Mouse (Mus musculus) left cerebral cortex, adult 9 months (tissue): ENCODE results near the gene Spon2.

ENCODE experiments used
- DNase-seq, 2 experiments: peaks; one replicate each; pipeline ENCODE4 v3.0.0; 2022; ENCODE audit warnings: low spot score in 2 of 2

Gene Spon2

GRCm38 (mm10) chr5:33217663-33218062 is 592 bp downstream of the Spon2 start:
- no peak for DNase-seq

GRCm38 (mm10) chr5:33214723-33215122 is 3.5 kb downstream of the Spon2 start:
- no peak for DNase-seq

- no peak for DNase-seq
Measured at GRCm38 (mm10) chr5:33211254-33211653, 7.0 kb downstream of the Spon2 start.

- no peak for DNase-seq
Measured at GRCm38 (mm10) chr5:33210515-33210914, 7.7 kb downstream of the Spon2 start.

GRCm38 (mm10) chr5:33208533-33209245 is 9.6 kb downstream of the Spon2 start:
- no peak for DNase-seq

- no peak for DNase-seq
Measured at GRCm38 (mm10) chr5:33207136-33207535, 11.1 kb downstream of the Spon2 start.

GRCm38 (mm10) chr5:33206328-33206727 is 11.9 kb downstream of the Spon2 start:
- DNase-seq = no peak

- DNase-seq = no peak
Measured at GRCm38 (mm10) chr5:33204284-33204683, 14.0 kb downstream of the Spon2 start.

- DNase-seq = peak in 1 of 2 experiments; percentile 84
Measured at GRCm38 (mm10) chr5:33203691-33204242, 14.5 kb downstream of the Spon2 start.

- DNase-seq = no peak
Measured at GRCm38 (mm10) chr5:33203171-33203565, 15.1 kb downstream of the Spon2 start.

GRCm38 (mm10) chr5:33202516-33203170 is 15.6 kb downstream of the Spon2 start:
- no peak for DNase-seq

- no peak for DNase-seq
Measured at GRCm38 (mm10) chr5:33201697-33202096, 16.6 kb downstream of the Spon2 start.

- DNase-seq = no peak
Measured at GRCm38 (mm10) chr5:33200071-33200470, 18.2 kb downstream of the Spon2 start.

- no peak for DNase-seq
Measured at GRCm38 (mm10) chr5:33195246-33195852, 22.9 kb downstream of the Spon2 start.

GRCm38 (mm10) chr5:33193567-33193966 is 24.7 kb downstream of the Spon2 start:
- no peak for DNase-seq
